Mouse (Mus musculus): ENCODE results near the gene Zfp57. TPM values are rescaled to one million over a fixed set of nuclear protein-coding genes. Genes with fewer than 3 reads are reported as not detected.
"Not testable (repeated sequence)": the region's sequence is repeated elsewhere in the genome, so short reads cannot be mapped to it uniquely, and the experiment has no call there.

The Zfp57 gene
- polyA plus RNA-seq, 1 experiment from 2014 or later = 4.6 TPM

DNA sequence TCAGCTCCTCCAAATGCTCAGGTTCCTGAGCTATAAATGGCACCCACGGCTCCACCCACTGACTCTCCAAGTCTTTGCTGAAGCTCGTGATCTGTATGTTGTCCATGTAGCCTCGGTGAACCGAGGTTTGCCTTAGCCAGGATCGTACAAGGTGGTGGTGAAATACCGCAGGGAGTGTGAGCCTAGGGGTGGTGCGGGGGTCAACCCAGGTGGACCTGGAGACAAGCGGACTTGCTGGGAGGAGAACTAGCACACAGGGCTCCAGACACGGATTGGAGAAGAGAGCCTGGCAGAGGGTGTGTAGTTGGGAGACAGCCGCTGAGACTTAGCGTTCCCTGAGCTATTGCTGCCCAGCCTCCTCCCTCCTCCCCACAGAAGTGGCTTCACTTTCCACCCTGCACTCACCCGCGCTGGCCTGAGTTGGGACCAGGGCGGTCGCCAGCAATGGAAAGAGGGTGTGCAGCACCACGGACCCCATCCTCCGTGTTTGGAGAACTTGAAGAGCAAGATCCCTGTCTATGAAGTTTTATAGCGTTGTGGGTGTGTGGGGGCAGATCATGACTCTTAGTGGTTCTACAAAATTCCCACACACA lies 19.6 kb upstream of the Zfp57 start, which contains the start of gene 2410137M14Rik:
TSS of gene 2410137M14Rik (minus strand) at position 17 of the 593 bp plus-strand sequence.
- no peak within 1 kb of the TSS for H3K27ac ChIP-seq
- no peaks in the 10 kb centered on the region for H3K9me3 ChIP-seq (replicated peaks)
- DNase-seq (no peak), ATAC-seq (ENCODE audit: low read depth) (no peak)
- H3K4me1 ChIP-seq (replicated peaks) = peaks cover 3% of the 10 kb centered on the region; the same call in 1 of the 2 replicates
- H3K4me3 ChIP-seq (replicated peaks) = no peak within 1 kb of the TSS
- 7% methylated on average over 18 of the region's 18 CpGs for WGBS (ENCODE audit: insufficient replicate concordance)
- no peak within 1 kb of the TSS for H3K9ac ChIP-seq
- peaks cover 40% of the 10 kb centered on the region for H3K27me3 ChIP-seq
- peak within 1 kb of the TSS; percentile 37 for H3K4me2 ChIP-seq
- no peaks in the 10 kb centered on the region for H3K36me3 ChIP-seq

DNA sequence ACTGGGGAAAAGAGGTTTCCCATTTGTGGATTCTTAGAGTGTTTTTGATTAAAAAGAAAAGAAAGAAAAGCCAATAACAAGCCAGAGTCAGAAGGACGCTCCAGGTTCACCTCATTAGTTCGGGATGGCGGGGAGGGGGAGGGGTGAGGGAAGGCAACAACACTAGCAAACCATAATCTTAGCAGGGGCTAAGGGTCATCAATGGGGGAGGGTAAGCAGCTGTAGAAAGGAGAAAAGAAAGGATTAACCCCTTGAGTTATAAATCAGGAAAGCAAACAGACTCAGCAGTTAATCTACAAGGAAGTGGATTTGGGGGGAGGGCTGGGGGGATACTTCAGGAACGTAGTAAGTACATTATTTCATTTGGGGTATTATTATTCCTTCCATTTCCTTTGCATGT lies 19.1 kb upstream of the Zfp57 start:
- Histone ChIP-seq H3K27me3 (peaks cover 46% of the 10 kb centered on the region), H3K9me3 (replicated peaks) (no peaks in the 10 kb centered on the region), H3K4me3 (replicated peaks) (no peak overlapping the region), H3K9ac (no peak overlapping the region), H3K4me1 (replicated peaks) (peaks cover 3% of the 10 kb centered on the region; the same call in 1 of the 2 replicates), H3K27ac (no peak overlapping the region), H3K36me3 (no peaks in the 10 kb centered on the region), H3K4me2 (peak overlapping the region; percentile 37)
- 8% methylated on average over 4 of the region's 4 CpGs for WGBS (ENCODE audit: insufficient replicate concordance)
- DNase-seq = no peak
- ATAC-seq (ENCODE audit: low read depth) = no peak

DNA sequence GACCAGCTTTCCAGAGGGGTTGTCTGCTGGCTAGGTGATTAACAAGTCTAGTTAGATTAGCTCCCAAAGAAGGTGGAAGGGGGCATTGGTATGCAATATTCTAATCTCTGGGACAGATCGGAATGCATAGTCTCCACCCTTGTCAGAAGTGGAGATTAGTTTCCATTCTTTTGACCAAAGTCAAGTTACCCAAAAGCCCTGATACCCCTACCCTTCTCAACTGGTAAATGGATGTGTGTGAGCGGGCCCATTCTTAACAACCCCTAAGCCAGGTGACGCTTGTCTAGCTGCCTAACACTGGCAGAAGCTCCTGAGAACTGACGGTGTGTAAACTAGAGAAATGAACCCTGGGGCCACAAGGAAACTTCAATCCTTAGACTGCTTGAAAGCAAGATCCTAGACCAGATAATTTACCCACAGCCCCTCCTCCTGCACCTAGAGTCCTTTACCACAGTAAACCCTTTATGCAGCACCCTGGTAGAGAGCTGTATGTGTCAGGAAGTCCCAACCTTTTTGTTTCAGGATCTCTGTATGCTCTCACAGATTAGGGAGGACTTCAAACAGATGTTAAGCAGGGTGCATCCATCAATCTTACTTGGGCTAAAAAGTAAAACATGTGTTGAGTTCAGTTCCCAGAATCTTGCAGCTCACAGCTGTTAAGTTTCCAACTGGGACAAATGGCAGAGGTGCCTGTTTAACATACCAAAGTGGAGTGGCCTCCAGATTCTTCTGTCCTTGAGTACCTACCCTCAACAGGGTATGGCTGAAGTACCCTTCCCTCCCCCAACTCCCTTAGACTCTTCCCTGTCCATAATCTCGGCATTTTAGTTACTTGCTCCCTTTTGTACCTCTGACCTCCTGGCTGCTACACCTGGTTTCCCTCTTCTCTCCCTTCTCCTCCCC lies 18.5 kb upstream of the Zfp57 start:
- Histone ChIP-seq H3K36me3 (no peaks in the 10 kb centered on the region), H3K27ac (no peak overlapping the region), H3K4me2 (no peak overlapping the region), H3K9ac (no peak overlapping the region), H3K4me1 (replicated peaks) (peaks cover 3% of the 10 kb centered on the region; the same call in 1 of the 2 replicates), H3K27me3 (peaks cover 52% of the 10 kb centered on the region), H3K9me3 (replicated peaks) (no peaks in the 10 kb centered on the region), H3K4me3 (replicated peaks) (no peak overlapping the region)
- WGBS (ENCODE audit: insufficient replicate concordance) = 32% methylated on average over 5 of the region's 5 CpGs
- DNase-seq (no peak), ATAC-seq (ENCODE audit: low read depth) (no peak)

DNA sequence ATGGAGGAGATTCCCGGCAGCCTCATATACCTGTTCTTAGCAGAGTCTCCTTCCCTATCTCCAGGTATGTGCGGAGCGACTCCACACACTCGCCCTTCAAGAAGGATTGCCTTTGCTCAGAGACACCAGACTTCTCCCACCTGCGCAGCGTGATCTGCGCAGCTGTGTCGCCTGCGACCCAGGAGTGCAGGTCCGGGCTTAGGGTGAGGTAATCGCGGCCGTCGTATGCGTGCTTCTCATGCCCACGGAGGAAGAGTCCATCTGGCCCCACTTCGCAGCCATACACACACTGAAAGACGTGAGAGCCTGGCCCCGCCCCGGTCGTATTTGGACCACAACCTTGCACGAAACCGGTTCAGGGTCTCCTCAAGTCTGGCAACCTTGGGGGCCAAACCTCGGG lies 12.5 kb upstream of the Zfp57 start:
- Histone ChIP-seq H3K4me2 (no peak overlapping the region), H3K27ac (no peak overlapping the region), H3K9ac (no peak overlapping the region), H3K27me3 (peaks cover 42% of the 10 kb centered on the region), H3K4me3 (replicated peaks) (no peak overlapping the region), H3K36me3 (no peaks in the 10 kb centered on the region), H3K4me1 (replicated peaks) (no peaks in the 10 kb centered on the region), H3K9me3 (replicated peaks) (no peaks in the 10 kb centered on the region)
- ATAC-seq (ENCODE audit: low read depth) = no peak
- DNase-seq = no peak
- WGBS (ENCODE audit: insufficient replicate concordance) = 6% methylated on average over 24 of the region's 24 CpGs

DNA sequence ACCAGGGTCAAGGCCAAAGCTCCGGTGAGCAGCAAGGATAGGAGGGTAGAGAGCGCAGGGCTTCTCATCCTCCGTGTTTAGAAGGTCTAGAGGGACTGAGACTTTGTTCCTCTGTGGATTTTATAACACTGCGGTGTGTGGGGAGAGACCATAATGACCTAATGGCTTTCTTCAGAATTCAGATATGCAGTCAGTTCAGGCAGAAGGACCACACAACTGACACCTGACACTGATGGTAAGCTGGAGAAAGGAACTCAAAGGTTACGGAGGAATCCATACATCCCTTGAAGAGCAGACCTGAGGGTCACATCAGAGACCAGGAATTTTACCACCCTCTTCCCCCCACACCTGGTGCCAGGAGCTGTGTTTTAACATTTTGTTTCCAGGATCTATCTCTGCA lies 11.5 kb upstream of the Zfp57 start, which contains the start of gene H2-M5:
TSS of gene H2-M5 (minus strand) at position 101 of the 400 bp plus-strand sequence.
- Histone ChIP-seq H3K9ac (no peak within 1 kb of the TSS), H3K9me3 (replicated peaks) (no peaks in the 10 kb centered on the region), H3K4me3 (replicated peaks) (no peak within 1 kb of the TSS), H3K4me1 (replicated peaks) (no peaks in the 10 kb centered on the region), H3K4me2 (no peak within 1 kb of the TSS), H3K36me3 (no peaks in the 10 kb centered on the region), H3K27me3 (peaks cover 42% of the 10 kb centered on the region), H3K27ac (no peak within 1 kb of the TSS)
- no peak for ATAC-seq (ENCODE audit: low read depth)
- WGBS (ENCODE audit: insufficient replicate concordance) = 31% methylated on average over 5 of the region's 5 CpGs
- no peak for DNase-seq

DNA sequence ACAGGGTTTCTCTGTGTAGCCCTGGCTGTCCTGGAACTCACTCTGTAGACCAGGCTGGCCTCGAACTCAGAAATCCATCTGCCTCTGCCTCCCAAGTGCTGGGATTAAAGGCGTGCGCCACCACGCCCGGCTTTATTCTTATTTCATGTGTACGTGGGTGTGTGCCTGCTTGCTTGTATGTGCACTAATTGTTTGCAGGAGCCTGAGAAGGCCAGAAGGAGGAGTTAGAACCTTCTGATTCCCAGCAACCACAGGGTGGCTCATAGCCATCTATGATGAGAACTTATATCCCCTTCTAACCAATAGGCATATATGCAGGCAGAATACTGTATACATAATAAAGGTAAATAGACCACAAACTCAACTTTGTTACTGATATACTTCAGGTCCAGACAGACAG lies 10.3 kb upstream of the Zfp57 start:
- not testable (repeated sequence) for DNase-seq; H3K27ac ChIP-seq; H3K4me1 ChIP-seq (replicated peaks); ATAC-seq (ENCODE audit: low read depth); H3K4me2 ChIP-seq; H3K36me3 ChIP-seq; H3K9ac ChIP-seq; H3K9me3 ChIP-seq (replicated peaks); H3K4me3 ChIP-seq (replicated peaks)
- 79% methylated on average over 6 of the region's 6 CpGs for WGBS (ENCODE audit: insufficient replicate concordance)
- H3K27me3 ChIP-seq = peaks cover 38% of the 10 kb centered on the region

DNA sequence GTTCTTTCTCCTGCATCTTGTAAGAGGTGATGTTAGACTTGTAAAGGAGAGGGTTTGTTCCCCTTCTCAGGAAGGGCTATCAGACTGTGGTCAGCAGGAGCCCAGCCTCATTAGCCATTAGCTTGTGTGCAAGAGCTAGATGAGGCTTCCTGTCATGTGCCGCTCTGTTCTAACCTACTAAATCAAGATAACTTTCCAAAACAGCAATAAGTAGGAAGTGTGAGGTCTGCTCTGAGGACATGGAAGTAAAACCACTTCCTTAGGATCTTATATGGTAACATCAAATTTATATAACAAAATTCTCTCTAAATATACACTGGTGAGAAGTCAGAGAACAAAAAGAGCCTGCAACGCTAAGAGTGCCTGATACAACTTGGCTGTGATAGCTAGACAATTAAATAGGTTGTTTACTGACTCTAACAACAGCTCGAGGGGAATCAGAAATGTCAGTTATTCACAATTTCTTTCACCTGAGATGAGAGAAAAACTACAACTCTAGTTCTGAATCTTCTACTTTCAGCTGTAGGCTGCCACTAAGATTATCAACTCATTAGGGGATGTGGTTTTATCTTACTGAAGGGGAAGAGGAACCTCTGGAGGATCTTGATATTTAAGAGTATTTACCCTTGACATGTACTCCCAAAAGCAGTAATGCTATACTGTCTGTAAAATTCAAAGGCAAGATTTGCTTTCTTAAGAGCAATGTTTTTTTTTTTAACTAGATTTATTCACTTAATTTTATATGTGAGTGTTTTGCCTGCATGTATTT lies 8.4 kb upstream of the Zfp57 start:
- no peaks in the 10 kb centered on the region for H3K36me3 ChIP-seq
- ATAC-seq (ENCODE audit: low read depth) (no peak), DNase-seq (no peak)
- H3K27ac ChIP-seq = no peak overlapping the region
- peaks cover 25% of the 10 kb centered on the region for H3K27me3 ChIP-seq
- H3K9me3 ChIP-seq (replicated peaks) = no peaks in the 10 kb centered on the region
- WGBS (ENCODE audit: insufficient replicate concordance) = 11% methylated on average over 3 of the region's 3 CpGs
- no peak overlapping the region for H3K4me3 ChIP-seq (replicated peaks)
- H3K4me1 ChIP-seq (replicated peaks) = no peaks in the 10 kb centered on the region
- H3K9ac ChIP-seq = no peak overlapping the region
- no peak overlapping the region for H3K4me2 ChIP-seq

DNA sequence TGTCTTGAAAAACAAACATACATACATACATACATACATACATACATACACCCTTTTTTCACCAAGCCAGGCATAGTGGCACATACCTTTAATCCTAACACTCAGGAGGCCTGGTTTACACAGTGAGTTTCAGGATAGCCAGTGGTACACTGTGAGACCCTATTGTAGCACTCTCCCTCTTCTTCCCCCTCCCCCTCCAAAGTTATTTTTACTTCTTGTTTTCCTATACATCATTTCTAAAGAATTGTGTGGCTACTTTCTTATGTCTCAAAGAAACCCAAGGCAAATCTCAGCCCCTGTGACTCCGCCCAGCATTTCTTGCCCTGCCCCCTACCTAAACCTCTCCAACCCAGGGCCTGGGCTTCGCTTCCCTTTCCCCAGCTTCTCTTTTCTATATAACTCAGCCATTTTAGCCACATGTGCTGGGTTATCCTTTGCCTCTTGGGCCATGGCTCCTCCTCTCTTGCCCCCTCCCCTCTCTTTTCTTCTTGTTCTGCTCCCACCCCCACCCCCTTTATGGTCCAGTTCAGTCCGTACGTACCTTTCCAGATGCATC lies 7.1 kb upstream of the Zfp57 start:
- Histone ChIP-seq H3K4me3 (replicated peaks) (no peak overlapping the region), H3K27me3 (peaks cover 12% of the 10 kb centered on the region), H3K27ac (no peak overlapping the region), H3K36me3 (no peaks in the 10 kb centered on the region), H3K4me2 (no peak overlapping the region), H3K9ac (no peak overlapping the region), H3K9me3 (replicated peaks) (no peaks in the 10 kb centered on the region), H3K4me1 (replicated peaks) (no peaks in the 10 kb centered on the region)
- DNase-seq = no peak
- WGBS (ENCODE audit: insufficient replicate concordance) = 58% methylated on average over 4 of the region's 4 CpGs
- ATAC-seq (ENCODE audit: low read depth) = no peak

DNA sequence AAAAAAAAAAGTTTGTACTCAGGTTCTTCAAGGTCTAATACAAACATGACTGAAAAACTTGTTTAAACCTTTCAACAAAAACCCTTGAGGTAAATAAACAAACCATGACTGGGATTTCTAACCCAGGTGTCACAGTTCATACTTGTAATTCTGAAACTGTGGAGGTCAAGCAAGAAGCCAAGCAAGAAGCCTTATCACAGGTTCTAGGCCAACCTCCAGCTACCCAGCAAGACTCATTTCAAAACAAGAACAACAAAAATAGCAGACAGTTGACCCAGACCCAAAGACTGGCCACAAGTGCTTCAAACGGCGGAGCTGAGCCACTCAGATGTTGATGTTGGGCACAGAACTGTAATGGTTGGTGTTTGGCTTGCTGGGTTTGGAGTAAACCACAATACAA lies 6.4 kb upstream of the Zfp57 start:
- Histone ChIP-seq H3K9ac (no peak overlapping the region), H3K9me3 (replicated peaks) (no peaks in the 10 kb centered on the region), H3K4me3 (replicated peaks) (no peak overlapping the region), H3K27me3 (peaks cover 5% of the 10 kb centered on the region), H3K27ac (no peak overlapping the region), H3K4me1 (replicated peaks) (no peaks in the 10 kb centered on the region), H3K4me2 (no peak overlapping the region), H3K36me3 (no peaks in the 10 kb centered on the region)
- DNase-seq = no peak
- no peak for ATAC-seq (ENCODE audit: low read depth)
- WGBS (ENCODE audit: insufficient replicate concordance) = 64% methylated on average over 2 of the region's 2 CpGs

DNA sequence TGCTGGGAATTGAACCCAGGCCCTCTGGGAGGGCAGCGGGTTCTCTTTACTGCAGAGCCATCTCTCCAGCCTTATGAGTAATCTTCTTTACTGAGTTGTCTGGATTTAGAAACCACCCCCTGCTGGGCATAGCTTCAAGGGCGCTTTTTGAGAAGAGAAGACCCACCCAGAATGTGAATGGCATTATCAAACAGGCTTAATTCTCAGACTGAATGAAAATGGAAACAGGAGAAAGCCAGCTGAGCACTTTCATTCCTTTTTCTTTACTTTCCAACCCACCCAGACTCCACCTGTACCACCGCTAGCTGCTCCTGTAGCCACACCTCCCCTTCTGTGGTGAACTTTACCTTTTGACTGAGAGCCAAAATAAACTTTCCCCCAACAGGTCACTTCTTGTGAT lies 5.5 kb upstream of the Zfp57 start:
- no peaks in the 10 kb centered on the region for H3K9me3 ChIP-seq (replicated peaks)
- H3K4me1 ChIP-seq (replicated peaks) = no peaks in the 10 kb centered on the region
- H3K9ac ChIP-seq = no peak overlapping the region
- no peaks in the 10 kb centered on the region for H3K36me3 ChIP-seq
- no peak overlapping the region for H3K4me2 ChIP-seq
- ATAC-seq (ENCODE audit: low read depth) = no peak
- H3K27ac ChIP-seq = no peak overlapping the region
- 61% methylated on average over 3 of the region's 3 CpGs for WGBS (ENCODE audit: insufficient replicate concordance)
- no peak overlapping the region for H3K4me3 ChIP-seq (replicated peaks)
- no peaks in the 10 kb centered on the region for H3K27me3 ChIP-seq
- DNase-seq = no peak
